Mouse (Mus musculus) forebrain, embryonic 16.5 days (tissue): ENCODE results near the gene Col5a3. TPM values are rescaled to one million over a fixed set of nuclear protein-coding genes. Genes with fewer than 3 reads are reported as not detected.
A peak's percentile ranks its signal among the peaks of the same experiment; 100 is the strongest.

Experiments used
- ATAC-seq: fragments of 200-750 bp; cut with Nextera tagmentation; 2 replicates; pipeline ENCODE4 v1.8.0; 2017; ENCODE audit warnings: mild to moderate bottlenecking, moderate library complexity
- H3K27ac ChIP-seq: fragments of 300-500 bp; sonication (generic); 2 replicates; pipeline ENCODE4 v1.5.1; 2014; ENCODE audit warnings: low read length, control low read depth
- H3K27me3 ChIP-seq: fragments of 300-500 bp; sonication (generic); replicated peaks from 2 replicates; pipeline ENCODE4 v1.6.1; 2014; ENCODE audit warnings: low read length; ENCODE audit not compliant: control insufficient read depth, insufficient read depth
- H3K36me3 ChIP-seq: fragments of 300-500 bp; sonication (generic); 2 replicates; pipeline ENCODE4 v1.6.1; 2014; ENCODE audit not compliant: control insufficient read depth, insufficient read depth
- H3K4me1 ChIP-seq: fragments of 300-500 bp; sonication (generic); replicated peaks from 2 replicates; pipeline ENCODE4 v1.6.1; 2014; ENCODE audit warnings: low read length; ENCODE audit not compliant: control insufficient read depth, insufficient read depth
- H3K4me2 ChIP-seq: fragments of 300-500 bp; sonication (generic); 2 replicates; pipeline ENCODE4 v1.6.1; 2014; ENCODE audit warnings: mild to moderate bottlenecking, low read length, control low read depth
- H3K4me3 ChIP-seq: fragments of 300-500 bp; sonication (generic); replicated peaks from 2 replicates; pipeline ENCODE4 v1.5.1; 2014; ENCODE audit warnings: mild to moderate bottlenecking, low read length, control low read depth
- H3K9ac ChIP-seq: fragments of 300-500 bp; sonication (generic); replicated peaks from 2 replicates; pipeline ENCODE4 v1.6.1; 2014; ENCODE audit warnings: low read depth, low read length, control low read depth
- H3K9me3 ChIP-seq: fragments of 300-500 bp; sonication (generic); 2 replicates; pipeline ENCODE4 v1.6.1; 2016; ENCODE audit warnings: low read length; ENCODE audit not compliant: control insufficient read depth
- WGBS: fragments of 180-500 bp; shearing (Covaris S2); extraction: QIAGEN DNeasy Blood & Tissue Kit; methylation state at CpG from one replicate; pipeline ENCODE4 v1.1.7; 2014; 5-methylcytosine and 5-hydroxymethylcytosine counted together
- polyA plus RNA-seq: library from polyadenylated mRNA; unstranded; fragments of >200 nt; fragmentation: Nextera tagmentation; extraction: Ambion mirVana; gene quantifications from 2 replicates; pipeline ENCODE4 v1.2.1, GENCODE M21; 2015

Col5a3 gene
- polyA plus RNA-seq, 1 experiment from 2014 or later: 0.33 TPM

DNA sequence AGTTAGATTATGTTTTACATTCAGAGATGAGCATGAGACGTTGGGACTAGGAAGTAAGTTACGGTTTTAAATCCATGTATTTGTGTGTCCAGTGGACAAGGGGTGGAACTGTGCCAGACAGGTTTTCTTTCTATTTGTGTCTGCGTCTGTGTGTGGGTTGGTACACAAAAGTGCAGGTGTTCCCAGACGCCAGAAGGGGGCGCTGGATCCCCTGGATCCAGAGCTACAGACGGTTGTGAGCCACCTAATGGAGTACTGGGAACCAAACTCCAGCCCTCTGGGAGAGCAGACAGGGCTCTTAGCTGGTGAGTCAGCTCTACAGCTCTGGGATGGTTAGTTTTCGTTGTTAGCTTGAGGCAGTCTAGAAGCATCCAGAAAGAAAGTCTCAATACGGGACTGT, 26.9 kb downstream of the Col5a3 start:
- Histone ChIP-seq H3K9me3 (no peaks in the 10 kb centered on the region), H3K4me3 (no peak overlapping the region), H3K4me2 (no peak overlapping the region), H3K9ac (no peak overlapping the region), H3K27me3 (no peaks in the 10 kb centered on the region), H3K4me1 (no peaks in the 10 kb centered on the region), H3K27ac (no peak overlapping the region), H3K36me3 (no peaks in the 10 kb centered on the region)
- 77% methylated on average over 8 of the region's 8 CpGs for WGBS
- ATAC-seq: no peak

DNA sequence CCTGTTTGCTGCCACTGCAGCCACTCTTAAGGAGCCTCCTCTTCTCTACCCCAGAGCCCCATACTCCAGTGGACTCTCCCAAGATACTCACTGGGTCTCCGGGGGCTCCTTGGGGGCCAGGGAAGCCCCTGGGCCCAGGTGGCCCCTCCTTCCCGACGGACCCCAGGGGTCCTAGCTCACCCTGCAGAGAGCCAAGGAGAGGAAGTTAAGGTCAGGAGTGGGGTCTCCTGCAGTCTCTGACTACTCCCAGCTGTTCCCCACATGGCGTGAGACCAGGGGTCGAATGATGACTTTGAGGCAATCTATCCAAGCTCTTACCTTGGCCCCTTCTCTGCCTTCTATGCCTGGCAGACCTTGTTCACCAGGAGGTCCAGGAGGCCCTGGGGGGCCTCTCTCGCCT, 29.8 kb downstream of the Col5a3 start:
- H3K4me2 ChIP-seq: no peak overlapping the region
- ATAC-seq: no peak

DNA sequence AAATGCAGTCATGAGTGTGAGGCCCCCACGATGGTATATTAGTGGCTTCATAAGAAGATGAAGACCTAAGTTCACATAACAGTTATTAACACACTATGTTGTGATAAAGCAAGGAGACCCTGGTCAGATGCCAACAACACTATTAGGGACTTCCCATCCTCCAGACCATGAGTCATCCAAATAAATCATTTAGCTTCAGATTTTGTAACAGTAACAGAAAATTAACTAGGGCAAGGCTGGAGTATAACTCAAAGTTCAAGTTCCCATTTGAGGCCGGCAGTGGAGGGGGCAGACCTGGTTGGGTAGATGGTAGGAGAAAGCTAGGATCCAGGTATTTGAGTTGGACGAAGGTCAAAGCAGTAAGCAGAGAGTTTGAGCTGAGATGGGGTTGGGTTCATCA, 33.6 kb downstream of the Col5a3 start:
- Histone ChIP-seq H3K4me3 (no peak overlapping the region), H3K36me3 (no peaks in the 10 kb centered on the region), H3K9me3 (0 out of 2 replicates have a peak, but pooled peaks cover 3% of the 10 kb centered on the region), H3K27ac (no peak overlapping the region), H3K4me2 (no peak overlapping the region), H3K4me1 (0 out of 2 replicates have a peak, but pooled peaks cover 1% of the 10 kb centered on the region), H3K27me3 (no peaks in the 10 kb centered on the region), H3K9ac (no peak overlapping the region)
- WGBS: 89% methylated on average over 3 of the region's 3 CpGs
- ATAC-seq: no peak

More for the DNA sequence above, 29.8 kb downstream of the Col5a3 start:
- H3K27ac ChIP-seq: no peak overlapping the region
- 82% methylated on average over 6 of the region's 6 CpGs for WGBS
- H3K27me3 ChIP-seq: no peaks in the 10 kb centered on the region
- 0 out of 2 replicates have a peak, but pooled peaks cover 3% of the 10 kb centered on the region for H3K9me3 ChIP-seq
- H3K4me1 ChIP-seq: no peaks in the 10 kb centered on the region
- no peak overlapping the region for H3K4me3 ChIP-seq
- no peak overlapping the region for H3K9ac ChIP-seq
- no peaks in the 10 kb centered on the region for H3K36me3 ChIP-seq

DNA sequence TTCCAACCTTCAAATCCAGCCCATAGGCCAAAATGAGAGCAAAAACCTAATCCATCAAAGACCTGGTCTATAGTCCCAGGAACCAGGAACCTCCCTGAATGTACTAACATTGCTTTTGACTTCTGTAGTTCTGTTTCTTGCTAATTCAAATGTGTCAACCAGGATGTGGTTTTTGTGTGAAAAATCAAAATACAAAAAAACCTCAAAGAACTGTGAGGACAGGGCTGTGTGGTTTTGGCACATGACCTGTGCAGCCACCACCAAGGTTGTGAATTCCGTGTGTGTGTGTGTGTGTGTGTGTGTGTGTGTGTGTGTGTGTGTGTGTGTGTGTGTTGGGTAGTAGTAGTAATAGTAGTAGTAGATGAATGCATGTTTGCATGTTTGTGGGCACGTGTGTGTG, 49.6 kb downstream of the Col5a3 start:
- Histone ChIP-seq H3K9ac (no peak overlapping the region), H3K9me3 (no peaks in the 10 kb centered on the region), H3K4me2 (no peak overlapping the region), H3K4me3 (no peak overlapping the region), H3K36me3 (no peaks in the 10 kb centered on the region), H3K27me3 (no peaks in the 10 kb centered on the region), H3K4me1 (peaks cover 13% of the 10 kb centered on the region), H3K27ac (no peak overlapping the region)
- no peak for ATAC-seq
- 78% methylated on average over 2 of the region's 2 CpGs for WGBS

DNA sequence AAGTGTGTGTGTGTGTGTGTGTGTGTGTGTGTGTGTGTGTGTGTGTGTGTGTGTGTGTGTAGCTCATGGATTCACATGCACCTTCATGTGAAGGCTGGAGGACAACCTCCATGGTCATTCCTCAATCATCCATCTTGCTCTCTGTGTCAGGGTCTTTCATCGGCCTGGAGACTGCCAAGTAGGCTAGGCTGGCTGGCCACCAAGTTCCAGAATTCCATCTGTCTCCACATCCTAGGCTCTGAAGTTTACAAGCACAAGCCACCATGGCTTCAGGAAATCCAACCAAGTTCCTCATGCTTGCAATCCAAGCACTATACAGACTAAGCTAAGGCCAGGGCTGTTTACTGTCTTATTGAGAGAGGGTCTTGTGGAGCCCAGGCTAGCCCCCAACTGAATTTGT, 51.8 kb downstream of the Col5a3 start:
- Histone ChIP-seq H3K36me3 (no peaks in the 10 kb centered on the region), H3K4me1 (peaks cover 13% of the 10 kb centered on the region), H3K27ac (no peak overlapping the region), H3K4me3 (no peak overlapping the region), H3K9me3 (no peaks in the 10 kb centered on the region), H3K9ac (no peak overlapping the region), H3K27me3 (no peaks in the 10 kb centered on the region), H3K4me2 (no peak overlapping the region)
- 67% methylated on average over 1 of the region's 1 CpGs for WGBS
- no peak for ATAC-seq

DNA sequence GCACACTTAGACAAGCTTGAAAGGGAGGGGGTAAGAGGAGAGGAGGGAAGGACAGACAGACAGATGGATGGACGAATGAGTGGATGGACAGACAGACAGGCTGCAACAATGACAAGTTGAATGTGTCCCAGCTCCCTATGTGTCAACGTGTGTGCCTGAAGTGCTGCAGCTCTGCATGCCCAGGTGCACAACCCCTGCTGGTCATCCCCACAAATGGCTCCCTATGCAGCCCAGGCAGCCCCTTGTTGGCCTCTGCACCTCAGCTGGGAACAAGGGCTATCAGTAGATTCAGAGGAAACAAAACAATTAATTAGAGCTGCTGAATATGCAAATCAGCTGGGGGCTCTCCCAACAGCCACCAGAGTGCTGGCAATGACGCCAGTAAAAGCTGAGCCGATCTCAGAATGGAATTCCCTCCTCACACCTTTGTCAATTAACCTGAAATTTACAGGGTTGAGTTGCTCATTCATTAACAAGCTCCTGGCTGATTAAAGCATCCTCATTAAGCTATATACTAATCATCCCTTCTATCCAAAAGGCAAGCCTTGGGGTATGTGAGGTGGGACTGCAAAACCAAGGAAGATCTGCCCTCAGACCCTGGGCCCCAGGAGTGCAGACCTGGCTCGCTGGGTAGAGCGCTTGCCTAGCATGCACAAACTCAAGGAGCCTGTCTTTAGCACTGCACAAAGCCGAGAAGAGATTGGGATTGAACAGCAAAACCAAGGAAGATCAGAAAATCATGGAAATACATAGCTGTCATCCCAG, 52.5 kb downstream of the Col5a3 start:
- 21% methylated on average over 7 of the region's 7 CpGs for WGBS
- Histone ChIP-seq H3K27me3 (no peaks in the 10 kb centered on the region), H3K9ac (no peak overlapping the region), H3K4me3 (no peak overlapping the region), H3K27ac (no peak overlapping the region; the same call in 1 of the 2 replicates), H3K4me2 (no peak overlapping the region), H3K36me3 (no peaks in the 10 kb centered on the region), H3K4me1 (peaks cover 13% of the 10 kb centered on the region), H3K9me3 (no peaks in the 10 kb centered on the region)
- ATAC-seq: peak; percentile 61; the same call in 1 of the 2 replicates

DNA sequence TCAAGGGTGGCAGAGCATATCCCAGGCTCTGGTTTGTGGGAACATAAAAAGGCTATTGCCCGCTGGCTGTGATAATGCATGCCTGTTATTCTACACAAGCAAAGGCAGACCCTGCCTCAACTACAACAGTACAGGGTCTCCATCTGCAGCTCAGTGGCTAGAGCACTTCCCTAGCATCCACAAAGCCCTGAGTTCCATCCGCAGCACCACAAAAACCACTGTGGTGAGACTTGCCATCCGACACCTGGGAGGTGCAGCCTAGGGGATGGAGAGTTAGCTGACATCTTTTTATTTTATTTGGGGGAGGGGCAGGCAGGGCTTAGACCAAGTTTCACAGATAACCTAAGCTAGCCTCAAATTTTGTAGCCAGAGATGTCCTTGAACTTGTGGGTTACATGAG, 53.5 kb downstream of the Col5a3 start:
- Histone ChIP-seq H3K27me3 (no peaks in the 10 kb centered on the region), H3K4me1 (peaks cover 13% of the 10 kb centered on the region), H3K36me3 (no peaks in the 10 kb centered on the region), H3K9me3 (no peaks in the 10 kb centered on the region), H3K4me2 (no peak overlapping the region), H3K4me3 (no peak overlapping the region), H3K27ac (no peak overlapping the region), H3K9ac (no peak overlapping the region)
- no peak for ATAC-seq
- 70% methylated on average over 3 of the region's 3 CpGs for WGBS

DNA sequence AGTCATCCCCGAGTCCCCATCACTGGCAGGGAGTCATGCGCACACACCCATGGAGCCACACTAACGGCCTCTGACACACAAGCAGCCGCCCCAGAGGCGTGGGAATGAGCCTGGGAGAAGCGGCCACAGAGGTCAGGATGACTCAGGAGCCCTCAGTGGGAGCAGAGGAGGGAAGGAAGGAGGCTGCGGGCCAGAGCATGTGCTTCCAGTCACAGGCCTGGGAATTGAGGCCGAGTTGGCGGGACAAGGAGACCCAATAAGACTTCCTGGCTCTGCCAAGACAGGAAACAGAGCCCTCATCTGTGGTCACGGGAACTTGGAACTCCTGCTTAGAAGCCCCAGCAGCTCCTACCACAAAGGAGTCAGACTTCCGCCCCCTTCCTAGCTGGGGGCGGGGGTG, 54.1 kb downstream of the Col5a3 start:
- Histone ChIP-seq H3K9me3 (no peaks in the 10 kb centered on the region), H3K4me2 (no peak overlapping the region), H3K27me3 (no peaks in the 10 kb centered on the region), H3K36me3 (no peaks in the 10 kb centered on the region), H3K4me1 (peaks cover 13% of the 10 kb centered on the region), H3K27ac (no peak overlapping the region), H3K9ac (no peak overlapping the region), H3K4me3 (no peak overlapping the region)
- ATAC-seq: no peak
- WGBS: 74% methylated on average over 12 of the region's 12 CpGs

DNA sequence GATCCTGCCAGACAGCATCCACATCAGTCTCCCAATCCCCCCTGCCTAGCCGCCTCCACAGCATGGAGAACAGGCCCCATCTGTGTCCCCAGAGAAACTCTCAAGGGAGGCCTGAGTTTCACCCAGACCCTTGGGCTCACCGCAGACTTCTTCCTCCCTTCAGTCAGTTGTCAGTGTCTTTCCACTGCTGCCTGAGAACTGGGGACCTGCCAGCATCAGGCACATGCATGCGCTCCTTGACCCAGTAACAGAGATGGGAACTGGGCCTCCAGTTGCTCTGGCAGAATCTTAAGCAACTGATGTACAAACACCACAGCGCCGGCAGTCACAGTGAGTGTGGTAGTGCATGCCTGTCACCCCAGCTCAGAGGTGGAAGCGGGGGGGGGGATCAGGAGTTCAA, 56.0 kb downstream of the Col5a3 start:
- Histone ChIP-seq H3K9me3 (no peaks in the 10 kb centered on the region), H3K9ac (no peak overlapping the region), H3K4me2 (no peak overlapping the region), H3K4me3 (no peak overlapping the region), H3K4me1 (peaks cover 13% of the 10 kb centered on the region), H3K36me3 (no peaks in the 10 kb centered on the region), H3K27me3 (no peaks in the 10 kb centered on the region), H3K27ac (no peak overlapping the region)
- no peak for ATAC-seq
- 89% methylated on average over 6 of the region's 6 CpGs for WGBS
